Mouse (Mus musculus) embryo, embryonic 10.5 days (tissue): ENCODE measurements around the gene Aqp3.
A peak's percentile ranks its signal among the peaks of the same experiment; 100 is the strongest.
"Not testable (repeated sequence)": the region's sequence is repeated elsewhere in the genome, so short reads cannot be mapped to it uniquely, and the experiment has no call there.

Source experiments
- DNase-seq: peaks from one replicate; pipeline ENCODE4 v3.0.0-alpha.2; 2015; ENCODE audit warnings: low spot score

Aqp3 gene

GRCm38 (mm10) chr4:41102901-41103300 is 4.9 kb upstream of the Aqp3 start:
- no peak for DNase-seq

GRCm38 (mm10) chr4:41100986-41101385 is 3.0 kb upstream of the Aqp3 start:
- DNase-seq, result no peak

- DNase-seq, result peak; percentile 9
Observed at GRCm38 (mm10) chr4:41098577-41098951, 581 bp upstream of the Aqp3 start.

- DNase-seq, result no peak
Observed at GRCm38 (mm10) chr4:41097381-41097780, 602 bp downstream of the Aqp3 start.

GRCm38 (mm10) chr4:41096794-41097193 is 1.2 kb downstream of the Aqp3 start:
- no peak for DNase-seq

GRCm38 (mm10) chr4:41096169-41096568 is 1.8 kb downstream of the Aqp3 start:
- no peak for DNase-seq

- no peak for DNase-seq
Observed at GRCm38 (mm10) chr4:41094361-41094760, 3.6 kb downstream of the Aqp3 start.

- DNase-seq, result no peak
Observed at GRCm38 (mm10) chr4:41092958-41093357, 5.0 kb downstream of the Aqp3 start.

- no peak for DNase-seq
Observed at GRCm38 (mm10) chr4:41091391-41091790, 6.6 kb downstream of the Aqp3 start.

GRCm38 (mm10) chr4:41089705-41090104 is 8.3 kb downstream of the Aqp3 start:
- no peak for DNase-seq

- no peak for DNase-seq
Observed at GRCm38 (mm10) chr4:41089189-41089588, 8.8 kb downstream of the Aqp3 start.

GRCm38 (mm10) chr4:41087459-41088298 is 10.3 kb downstream of the Aqp3 start:
- no peak for DNase-seq

- no peak for DNase-seq
Observed at GRCm38 (mm10) chr4:41086947-41087346, 11.0 kb downstream of the Aqp3 start.

- no peak for DNase-seq
Observed at GRCm38 (mm10) chr4:41084819-41085218, 13.2 kb downstream of the Aqp3 start.

- not testable (repeated sequence) for DNase-seq
Observed at GRCm38 (mm10) chr4:41082803-41083202, 15.2 kb downstream of the Aqp3 start.

GRCm38 (mm10) chr4:41081733-41082132 is 16.2 kb downstream of the Aqp3 start:
- DNase-seq, result no peak

- no peak for DNase-seq
Observed at GRCm38 (mm10) chr4:41078726-41079125, 19.3 kb downstream of the Aqp3 start.

- no peak for DNase-seq
Observed at GRCm38 (mm10) chr4:41074461-41074860, 23.5 kb downstream of the Aqp3 start.

- no peak for DNase-seq
Observed at GRCm38 (mm10) chr4:41073008-41073817, 24.8 kb downstream of the Aqp3 start.

GRCm38 (mm10) chr4:41071500-41072429 is 26.2 kb downstream of the Aqp3 start:
- no peak for DNase-seq

GRCm38 (mm10) chr4:41065196-41065595 is 32.8 kb downstream of the Aqp3 start:
- DNase-seq, result no peak
